In the genomic region with DNA sequence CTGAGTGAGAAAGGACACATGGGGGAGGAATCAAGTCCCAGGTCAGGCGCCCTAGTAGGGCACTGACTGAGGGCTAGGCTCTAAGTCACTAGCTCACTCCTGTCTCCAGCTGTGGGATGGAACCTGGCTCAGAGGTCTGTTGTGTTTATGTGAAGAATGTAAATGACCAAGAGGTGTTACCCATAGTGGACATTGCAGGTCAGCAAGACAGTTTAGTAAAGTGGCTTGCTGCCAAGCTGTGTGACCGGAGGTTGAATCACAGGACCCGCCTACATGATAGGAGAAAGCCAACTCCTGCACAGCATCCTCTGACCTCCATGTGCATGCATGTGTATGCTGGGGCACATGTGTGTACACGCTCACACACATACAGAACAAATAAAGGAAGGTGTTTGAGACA, we compare ENCODE assay signal across 28 mouse cellular contexts. TPM values are rescaled to one million over a fixed set of nuclear protein-coding genes. Genes with fewer than 3 reads are reported as not detected.
DNase-seq lines count a peak whose midpoint lies in the region; ATAC-seq and TF ChIP-seq lines count a peak whose summit lies in the region.
"Had no signal": no experiment of that assay in that cellular context is flagged by ENCODE, and none has a peak within 500 bp of the region (broad histone marks: within the 10 kb centered on the region; RNA-seq: fewer than 3 reads in every experiment).

No protein-coding gene starts in this region.

- no peaks in the 10 kb centered on the region for H3K9me3 ChIP-seq in intestine, embryonic 15.5 days
- H3K9me3 ChIP-seq in intestine, postnatal 0 days (ENCODE audit: control insufficient read depth) = no peaks in the 10 kb centered on the region
- H3K9me3 ChIP-seq: embryonic facial prominence, embryonic 10.5 days; embryonic facial prominence, embryonic 15.5 days; forebrain, embryonic 13.5 days; hindbrain, embryonic 10.5 days; hindbrain, embryonic 15.5 days; limb, embryonic 12.5 days had no signal

- 0 out of 2 replicates have a peak, but pooled peaks have one; percentile 27 for ATAC-seq in intestine, embryonic 15.5 days
- ATAC-seq in intestine, postnatal 0 days = no peak; the same call in 1 of the 2 replicates
- ATAC-seq: forebrain, embryonic 13.5 days had no signal

- H3K9ac ChIP-seq in intestine, embryonic 15.5 days = no peak overlapping the region
- no peak overlapping the region for H3K9ac ChIP-seq in intestine, postnatal 0 days (ENCODE audit: low read depth, low read length)
- H3K9ac ChIP-seq: embryonic facial prominence, embryonic 15.5 days; forebrain, embryonic 13.5 days; hindbrain, embryonic 15.5 days; limb, embryonic 12.5 days had no signal

- WGBS in intestine, embryonic 15.5 days = 72% methylated on average over 4 of the region's 4 CpGs
- WGBS in intestine, postnatal 0 days = 52% methylated on average over 4 of the region's 4 CpGs
- 92% methylated on average over 4 of the region's 4 CpGs for WGBS in thymus, adult 2 months

- no peak overlapping the region for H3K27ac ChIP-seq in intestine, embryonic 15.5 days
- H3K27ac ChIP-seq in intestine, postnatal 0 days (ENCODE audit: low read depth, low read length) = no peak overlapping the region
- peak overlapping the region; percentile 70; the same call in 1 of the 2 replicates for H3K27ac ChIP-seq in thymus, adult 2 months (ENCODE audit: control insufficient read depth, insufficient read depth, low read length)
- H3K27ac ChIP-seq: embryonic facial prominence, embryonic 10.5 days; embryonic facial prominence, embryonic 15.5 days; forebrain, embryonic 13.5 days; hindbrain, embryonic 10.5 days; hindbrain, embryonic 15.5 days; kidney, postnatal 0 days; limb, embryonic 12.5 days; macrophage had no signal

- no peaks in the 10 kb centered on the region for H3K27me3 ChIP-seq in intestine, embryonic 15.5 days (replicated peaks)
- H3K27me3 ChIP-seq in intestine, postnatal 0 days (replicated peaks; ENCODE audit: control insufficient read depth, insufficient read depth, low read length) = no peaks in the 10 kb centered on the region
- no peaks in the 10 kb centered on the region for H3K27me3 ChIP-seq in thymus, adult 2 months (ENCODE audit: control insufficient read depth, insufficient read depth, low read length)
- H3K27me3 ChIP-seq: embryonic facial prominence, embryonic 15.5 days; forebrain, embryonic 13.5 days; hindbrain, embryonic 15.5 days; limb, embryonic 12.5 days had no signal

- H3K4me2 ChIP-seq in intestine, embryonic 15.5 days (replicated peaks) = no peak overlapping the region
- H3K4me2 ChIP-seq in intestine, postnatal 0 days (replicated peaks; ENCODE audit: low read depth) = no peak overlapping the region
- H3K4me2 ChIP-seq: embryonic facial prominence, embryonic 15.5 days; forebrain, embryonic 13.5 days; hindbrain, embryonic 15.5 days; limb, embryonic 12.5 days had no signal

- H3K4me3 ChIP-seq in intestine, embryonic 15.5 days (replicated peaks) = no peak overlapping the region
- no peak overlapping the region for H3K4me3 ChIP-seq in intestine, postnatal 0 days (ENCODE audit: low read depth, low read length)
- H3K4me3 ChIP-seq in thymus, adult 2 months (ENCODE audit: control insufficient read depth, insufficient read depth, low read length) = no peak overlapping the region
- H3K4me3 ChIP-seq: embryonic facial prominence, embryonic 10.5 days; embryonic facial prominence, embryonic 15.5 days; forebrain, embryonic 13.5 days; hindbrain, embryonic 10.5 days; hindbrain, embryonic 15.5 days; limb, embryonic 12.5 days had no signal

- no peak for TF ChIP-seq POLR2A in thymus, adult 2 months (IDR thresholded peaks at IDR 0.05; ENCODE audit: control insufficient read depth, extremely low read depth, insufficient read depth, low read length, poor library complexity)

- H3K36me3 ChIP-seq in intestine, embryonic 15.5 days = peaks cover 13% of the 10 kb centered on the region
- peaks cover 25% of the 10 kb centered on the region for H3K36me3 ChIP-seq in intestine, postnatal 0 days (ENCODE audit: control insufficient read depth, insufficient read depth)
- peaks cover 8% of the 10 kb centered on the region for H3K36me3 ChIP-seq in thymus, adult 2 months (ENCODE audit: control insufficient read depth, insufficient read depth, low read length)

- 0 out of 2 replicates have a peak, but pooled peaks cover 6% of the 10 kb centered on the region for H3K4me1 ChIP-seq in intestine, embryonic 15.5 days (replicated peaks)
- 0 out of 2 replicates have a peak, but pooled peaks cover 3% of the 10 kb centered on the region for H3K4me1 ChIP-seq in intestine, postnatal 0 days (replicated peaks; ENCODE audit: control insufficient read depth, insufficient read depth, low read length)
- peaks cover 16% of the 10 kb centered on the region for H3K4me1 ChIP-seq in thymus, adult 2 months (replicated peaks; ENCODE audit: control insufficient read depth, insufficient read depth, low read length)
- H3K4me1 ChIP-seq: embryonic facial prominence, embryonic 10.5 days; embryonic facial prominence, embryonic 15.5 days; forebrain, embryonic 13.5 days; hindbrain, embryonic 10.5 days; hindbrain, embryonic 15.5 days; limb, embryonic 12.5 days had no signal

- TF ChIP-seq CTCF in intestine, postnatal 0 days (IDR thresholded peaks at IDR 0.05; ENCODE audit: low read depth) = no peak
- no peak for TF ChIP-seq CTCF in thymus, adult 2 months (IDR thresholded peaks at IDR 0.05; ENCODE audit: borderline replicate concordance, control insufficient read depth, extremely low read depth, insufficient read depth, low read length, poor library complexity)

- intact Hi-C loops in left cerebral cortex, postnatal 4 days (cut with DNase I) = no loop called here

- no peak for DNase-seq in thymus, adult 2 months
- no peak for DNase-seq in thymus, postnatal 36 days
- DNase-seq in natural killer cell, adult 2 months (ENCODE audit: low spot score in 2 of 2) = peak; percentile 21 to 54
- no peak for DNase-seq in left cerebral cortex, postnatal 4 days
- DNase-seq in thymus, postnatal 0 days (ENCODE audit: low spot score) = no peak
- DNase-seq: adrenal gland, adult 8-10 months; cerebellum, adult 8-10 months; cerebellum, postnatal 25 days; gastrocnemius, postnatal 10 days; heart, postnatal 14 days; kidney, adult 8-10 months; kidney, postnatal 4 days; layer of hippocampus, adult 9-11 months; lung, adult 2 months; lung, postnatal 10 days; midbrain, embryonic 14.5 days; right cerebral cortex, adult 18-20 months had no signal

RNA-seq across cellular contexts. Expression of a gene that starts 17.6 kb away (rescaled TPM):
- polyA plus RNA-seq in intestine, embryonic 15.5 days (2015; fragmentation: Nextera tagmentation; extraction: Ambion mirVana) = 0.66 and 1.2 TPM in 2 replicates
- polyA plus RNA-seq in intestine, postnatal 0 days (2015; fragmentation: Nextera tagmentation; extraction: Ambion mirVana) = 1.3 and 1.6 TPM in 2 replicates
- 7.6 and 10.1 TPM in 2 replicates for polyA plus RNA-seq in thymus, adult 2 months (2012; rRNA removed)
- 1 to 10 TPM; 1.1 to 1.7 TPM for total RNA-seq in left cerebral cortex, postnatal 4 days (2021)
- polyA plus RNA-seq in thymus, postnatal 0 days (2015; fragmentation: Nextera tagmentation; extraction: Ambion mirVana) = 6.9 and 9.5 TPM in 2 replicates
- polyA plus RNA-seq: heart, embryonic 14.5 days had no signal

RNA-seq across cellular contexts. Expression of a gene that starts 23.4 kb away (rescaled TPM):
- 13.8 and 14.7 TPM in 2 replicates for polyA plus RNA-seq in intestine, embryonic 15.5 days (2015; fragmentation: Nextera tagmentation; extraction: Ambion mirVana)
- 23.1 and 23.9 TPM in 2 replicates for polyA plus RNA-seq in intestine, postnatal 0 days (2015; fragmentation: Nextera tagmentation; extraction: Ambion mirVana)
- polyA plus RNA-seq in thymus, adult 2 months (2012; rRNA removed) = 28.6 and 31.0 TPM in 2 replicates
- total RNA-seq in left cerebral cortex, postnatal 4 days (2021) = 10 to 100 TPM; 12.4 to 13.3 TPM
- 10.0 and 11.2 TPM in 2 replicates for polyA plus RNA-seq in thymus, postnatal 0 days (2015; fragmentation: Nextera tagmentation; extraction: Ambion mirVana)

RNA-seq across cellular contexts. Expression of a gene that starts 38.8 kb away (rescaled TPM):
- polyA plus RNA-seq in intestine, embryonic 15.5 days (2015; fragmentation: Nextera tagmentation; extraction: Ambion mirVana) = 96.0 and 105 TPM in 2 replicates
- polyA plus RNA-seq in intestine, postnatal 0 days (2015; fragmentation: Nextera tagmentation; extraction: Ambion mirVana) = 86.4 and 97.1 TPM in 2 replicates
- 14.0 and 14.5 TPM in 2 replicates for polyA plus RNA-seq in thymus, adult 2 months (2012; rRNA removed)
- total RNA-seq in left cerebral cortex, postnatal 4 days (2021) = 10 to 100 TPM; 53.6 to 57.9 TPM
- polyA plus RNA-seq in thymus, postnatal 0 days (2015; fragmentation: Nextera tagmentation; extraction: Ambion mirVana) = 149 and 164 TPM in 2 replicates

Comparison
In these comparisons a context has a peak if more than half of its experiments do, and no peak if none do; other contexts are left out.
1. DNase-seq: peak in natural killer cell, adult 2 months (2 of 2); none in thymus, adult 2 months (single experiment), thymus, postnatal 36 days (0 of 2), left cerebral cortex, postnatal 4 days (single experiment) and thymus, postnatal 0 days (single experiment).